Mouse (Mus musculus): ENCODE measurements around the gene Pan2.

GRCm38 (mm10) chr10:128281682-128282081 is 21.5 kb upstream of the Pan2 start:
- TF ChIP-seq CTCF (IDR thresholded peaks at IDR 0.05; ENCODE audit: extremely low read depth, insufficient read depth, insufficient read length, insufficient replicate concordance) (no peak), POLR2A (IDR thresholded peaks at IDR 0.05; ENCODE audit: low read depth, low read length) (no peak)
